Mouse (Mus musculus): ENCODE data around the gene Nrxn3. TPM values are rescaled to one million over a fixed set of nuclear protein-coding genes. Genes with fewer than 3 reads are reported as not detected.

Nrxn3 gene
- polyA plus RNA-seq, 1 experiment, result not detected

GRCm38 (mm10) chr12:89953649-89954048, 1231.0 kb downstream of the Nrxn3 start:
- Histone ChIP-seq H3K4me3 (ENCODE audit: insufficient read depth, low read depth, low read length) (no peak overlapping the region), H3K27ac (replicated peaks; ENCODE audit: low read depth, low read length) (no peak overlapping the region), H3K4me1 (ENCODE audit: control insufficient read depth, insufficient read depth, insufficient read length, low read length) (no peaks in the 10 kb centered on the region)

- Histone ChIP-seq H3K4me3 (ENCODE audit: insufficient read depth, low read depth, low read length) (no peak overlapping the region), H3K27ac (replicated peaks; ENCODE audit: low read depth, low read length) (no peak overlapping the region), H3K4me1 (ENCODE audit: control insufficient read depth, insufficient read depth, insufficient read length, low read length) (no peaks in the 10 kb centered on the region)
These were observed 1231.9 kb downstream of the Nrxn3 start for GRCm38 (mm10) chr12:89954441-89955070.

GRCm38 (mm10) chr12:89963073-89963472, 1240.4 kb downstream of the Nrxn3 start:
- H3K4me1 ChIP-seq (ENCODE audit: control insufficient read depth, insufficient read depth, insufficient read length, low read length), result no peaks in the 10 kb centered on the region
- no peak overlapping the region for H3K4me3 ChIP-seq (ENCODE audit: insufficient read depth, low read depth, low read length)

GRCm38 (mm10) chr12:89976648-89977047, 1254.0 kb downstream of the Nrxn3 start:
- no peak overlapping the region for H3K27ac ChIP-seq (replicated peaks; ENCODE audit: low read depth, low read length)
- H3K4me3 ChIP-seq (ENCODE audit: insufficient read depth, low read depth, low read length), result no peak overlapping the region

More at GRCm38 (mm10) chr12:89963073-89963472, 1240.4 kb downstream of the Nrxn3 start:
- no peak overlapping the region for H3K27ac ChIP-seq (replicated peaks; ENCODE audit: low read depth, low read length)

GRCm38 (mm10) chr12:89977479-89977878, 1254.8 kb downstream of the Nrxn3 start:
- no peak overlapping the region for H3K27ac ChIP-seq (replicated peaks; ENCODE audit: low read depth, low read length)

More at GRCm38 (mm10) chr12:89976648-89977047, 1254.0 kb downstream of the Nrxn3 start:
- H3K4me1 ChIP-seq (ENCODE audit: control insufficient read depth, insufficient read depth, insufficient read length, low read length), result no peaks in the 10 kb centered on the region

GRCm38 (mm10) chr12:89979190-89979589, 1256.5 kb downstream of the Nrxn3 start:
- no peak overlapping the region for H3K27ac ChIP-seq (replicated peaks; ENCODE audit: low read depth, low read length)
- no peak overlapping the region for H3K4me3 ChIP-seq (ENCODE audit: insufficient read depth, low read depth, low read length)
- no peaks in the 10 kb centered on the region for H3K4me1 ChIP-seq (ENCODE audit: control insufficient read depth, insufficient read depth, insufficient read length, low read length)

More at GRCm38 (mm10) chr12:89977479-89977878, 1254.8 kb downstream of the Nrxn3 start:
- Histone ChIP-seq H3K4me3 (ENCODE audit: insufficient read depth, low read depth, low read length) (no peak overlapping the region), H3K4me1 (ENCODE audit: control insufficient read depth, insufficient read depth, insufficient read length, low read length) (no peaks in the 10 kb centered on the region)

GRCm38 (mm10) chr12:89982445-89982844, 1259.8 kb downstream of the Nrxn3 start:
- no peak overlapping the region for H3K4me3 ChIP-seq (ENCODE audit: insufficient read depth, low read depth, low read length)
- H3K4me1 ChIP-seq (ENCODE audit: control insufficient read depth, insufficient read depth, insufficient read length, low read length), result no peaks in the 10 kb centered on the region
- no peak overlapping the region for H3K27ac ChIP-seq (replicated peaks; ENCODE audit: low read depth, low read length)

- no peak overlapping the region for H3K4me3 ChIP-seq (ENCODE audit: insufficient read depth, low read depth, low read length)
- H3K27ac ChIP-seq (replicated peaks; ENCODE audit: low read depth, low read length), result no peak overlapping the region
- no peaks in the 10 kb centered on the region for H3K4me1 ChIP-seq (ENCODE audit: control insufficient read depth, insufficient read depth, insufficient read length, low read length)
These were observed 1260.7 kb downstream of the Nrxn3 start for GRCm38 (mm10) chr12:89983399-89983798.

- Histone ChIP-seq H3K4me1 (ENCODE audit: control insufficient read depth, insufficient read depth, insufficient read length, low read length) (no peaks in the 10 kb centered on the region), H3K27ac (replicated peaks; ENCODE audit: low read depth, low read length) (no peak overlapping the region), H3K4me3 (ENCODE audit: insufficient read depth, low read depth, low read length) (no peak overlapping the region)
These were observed 1263.5 kb downstream of the Nrxn3 start for GRCm38 (mm10) chr12:89986219-89986618.

- H3K4me3 ChIP-seq (ENCODE audit: insufficient read depth, low read depth, low read length), result no peak overlapping the region
- no peak overlapping the region for H3K27ac ChIP-seq (replicated peaks; ENCODE audit: low read depth, low read length)
- H3K4me1 ChIP-seq (ENCODE audit: control insufficient read depth, insufficient read depth, insufficient read length, low read length), result no peaks in the 10 kb centered on the region
These were observed 1270.6 kb downstream of the Nrxn3 start for GRCm38 (mm10) chr12:89993273-89993672.

GRCm38 (mm10) chr12:89995392-89995791, 1272.7 kb downstream of the Nrxn3 start:
- no peak overlapping the region for H3K27ac ChIP-seq (replicated peaks; ENCODE audit: low read depth, low read length)
- no peaks in the 10 kb centered on the region for H3K4me1 ChIP-seq (ENCODE audit: control insufficient read depth, insufficient read depth, insufficient read length, low read length)
- no peak overlapping the region for H3K4me3 ChIP-seq (ENCODE audit: insufficient read depth, low read depth, low read length)

GRCm38 (mm10) chr12:90010280-90010679, 1287.6 kb downstream of the Nrxn3 start:
- Histone ChIP-seq H3K4me1 (ENCODE audit: control insufficient read depth, insufficient read depth, insufficient read length, low read length) (no peaks in the 10 kb centered on the region), H3K27ac (replicated peaks; ENCODE audit: low read depth, low read length) (no peak overlapping the region)

GRCm38 (mm10) chr12:90013958-90014357, 1291.3 kb downstream of the Nrxn3 start:
- no peaks in the 10 kb centered on the region for H3K4me1 ChIP-seq (ENCODE audit: control insufficient read depth, insufficient read depth, insufficient read length, low read length)
- H3K27ac ChIP-seq (replicated peaks; ENCODE audit: low read depth, low read length), result no peak overlapping the region
- no peak overlapping the region for H3K4me3 ChIP-seq (ENCODE audit: insufficient read depth, low read depth, low read length)

More at GRCm38 (mm10) chr12:90010280-90010679, 1287.6 kb downstream of the Nrxn3 start:
- no peak overlapping the region for H3K4me3 ChIP-seq (ENCODE audit: insufficient read depth, low read depth, low read length)

- no peak overlapping the region for H3K27ac ChIP-seq (replicated peaks; ENCODE audit: low read depth, low read length)
- H3K4me1 ChIP-seq (ENCODE audit: control insufficient read depth, insufficient read depth, insufficient read length, low read length), result no peaks in the 10 kb centered on the region
- no peak overlapping the region for H3K4me3 ChIP-seq (ENCODE audit: insufficient read depth, low read depth, low read length)
These were observed 1304.3 kb downstream of the Nrxn3 start for GRCm38 (mm10) chr12:90027023-90027422.

GRCm38 (mm10) chr12:90041038-90041437, 1318.4 kb downstream of the Nrxn3 start:
- Histone ChIP-seq H3K4me1 (ENCODE audit: control insufficient read depth, insufficient read depth, insufficient read length, low read length) (no peaks in the 10 kb centered on the region), H3K27ac (replicated peaks; ENCODE audit: low read depth, low read length) (no peak overlapping the region), H3K4me3 (ENCODE audit: insufficient read depth, low read depth, low read length) (no peak overlapping the region)

GRCm38 (mm10) chr12:90056256-90056655, 1333.6 kb downstream of the Nrxn3 start:
- Histone ChIP-seq H3K4me3 (ENCODE audit: insufficient read depth, low read depth, low read length) (no peak overlapping the region), H3K4me1 (ENCODE audit: control insufficient read depth, insufficient read depth, insufficient read length, low read length) (no peaks in the 10 kb centered on the region), H3K27ac (replicated peaks; ENCODE audit: low read depth, low read length) (no peak overlapping the region)
